In the genomic region with DNA sequence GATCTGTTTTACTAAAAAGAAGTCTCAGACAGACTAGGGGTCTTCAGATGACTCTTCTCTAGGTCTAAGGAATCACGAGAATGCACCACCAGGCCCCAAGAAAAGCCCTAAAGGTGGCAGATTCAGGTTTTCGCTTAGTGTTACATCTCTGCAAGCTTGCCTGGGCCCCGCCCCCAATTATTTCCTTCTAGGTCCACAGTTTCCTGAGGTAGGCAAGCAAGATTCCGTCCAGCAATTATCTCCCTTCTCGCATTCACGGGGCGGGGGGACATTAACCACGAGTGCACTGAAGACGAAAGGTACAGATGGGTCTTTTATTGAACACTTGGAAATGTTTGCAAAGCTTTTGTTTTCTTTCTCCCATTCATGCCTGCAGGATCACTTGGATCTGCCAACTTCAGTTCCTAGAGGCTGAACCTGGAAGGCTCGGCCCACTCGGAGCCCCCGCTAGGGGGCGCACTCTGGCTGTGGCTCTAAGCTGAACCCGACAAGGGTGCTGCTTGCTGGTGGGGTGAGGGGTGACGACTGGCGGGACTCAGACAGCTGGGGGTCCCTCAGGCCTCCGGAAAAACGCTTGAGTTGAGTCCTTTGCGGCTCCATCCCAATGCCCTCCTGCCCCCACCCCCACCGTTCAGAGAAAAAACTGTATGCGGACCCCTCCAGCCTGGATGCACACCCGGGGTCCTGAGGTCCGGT, we compare ENCODE assay signal across 9 mouse cellular contexts. TPM values are rescaled to one million over a fixed set of nuclear protein-coding genes. Genes with fewer than 3 reads are reported as not detected.
DNase-seq lines count a peak whose midpoint lies in the region; ATAC-seq and TF ChIP-seq lines count a peak whose summit lies in the region.
"Had no signal": no experiment of that assay in that cellular context is flagged by ENCODE, and none has a peak within 500 bp of the region (broad histone marks: within the 10 kb centered on the region; RNA-seq: fewer than 3 reads in every experiment).

No protein-coding gene starts in this region.

- H3K27me3 ChIP-seq in MEL (ENCODE audit: control insufficient read depth in 1 of 2, insufficient read depth in 2 of 2, low read length in 2 of 2) = no peaks in the 10 kb centered on the region; a peak in 1 of 4 replicates
- H3K27me3 ChIP-seq in embryonic facial prominence, embryonic 10.5 days (replicated peaks; ENCODE audit: low read depth, poor library complexity, severe bottlenecking) = peaks cover 98% of the 10 kb centered on the region
- peaks cover 60% of the 10 kb centered on the region for H3K27me3 ChIP-seq in hindbrain, embryonic 12.5 days
- H3K27me3 ChIP-seq in limb, embryonic 15.5 days = peaks cover 57% of the 10 kb centered on the region
- H3K27me3 ChIP-seq in midbrain, postnatal 0 days (ENCODE audit: insufficient read depth, low read length) = peaks cover 21% of the 10 kb centered on the region; the same call in 1 of the 2 replicates

- TF ChIP-seq CTCF in MEL (IDR thresholded peaks at IDR 0.05 in 2 of 3, conservative IDR thresholded peaks at IDR 0.05 in 1 of 3; ENCODE audit: control insufficient read depth in 1 of 3, insufficient read depth in 1 of 3, low read depth in 2 of 3, low read length in 3 of 3, poor library complexity in 1 of 3, severe bottlenecking in 1 of 3) = peak; percentile 65 to 89 (median 66)
- TF ChIP-seq CTCF in midbrain, postnatal 0 days (IDR thresholded peaks at IDR 0.05) = peak; percentile 50

- no peaks in the 10 kb centered on the region for H3K9me3 ChIP-seq in MEL (replicated peaks; ENCODE audit: insufficient read depth, low read length)
- no peaks in the 10 kb centered on the region for H3K9me3 ChIP-seq in embryonic facial prominence, embryonic 10.5 days
- H3K9me3 ChIP-seq in hindbrain, embryonic 12.5 days (replicated peaks) = no peaks in the 10 kb centered on the region
- H3K9me3 ChIP-seq in limb, embryonic 15.5 days = no peaks in the 10 kb centered on the region
- no peaks in the 10 kb centered on the region for H3K9me3 ChIP-seq in midbrain, postnatal 0 days (ENCODE audit: low read length)

- TF ChIP-seq RAD21 in MEL (IDR thresholded peaks at IDR 0.05; ENCODE audit: low read depth, low read length) = peak; percentile 61

- H3K4me1 ChIP-seq in MEL (ENCODE audit: control insufficient read depth in 1 of 2, insufficient read depth in 2 of 2, low read length in 2 of 2) = 0 out of 4 replicates have a peak, but pooled peaks cover 0 to 2% of the 10 kb centered on the region in 2 experiments
- H3K4me1 ChIP-seq in embryonic facial prominence, embryonic 10.5 days = no peaks in the 10 kb centered on the region
- H3K4me1 ChIP-seq in hindbrain, embryonic 12.5 days = no peaks in the 10 kb centered on the region
- peaks cover 2% of the 10 kb centered on the region; the same call in 1 of the 2 replicates for H3K4me1 ChIP-seq in limb, embryonic 15.5 days
- no peaks in the 10 kb centered on the region for H3K4me1 ChIP-seq in midbrain, postnatal 0 days (ENCODE audit: insufficient read depth, low read length)

- peak; percentile 65; the same call in 1 of the 2 replicates for ATAC-seq in hindbrain, embryonic 12.5 days (ENCODE audit: low FRiP score)
- no peak for ATAC-seq in limb, embryonic 15.5 days (ENCODE audit: insufficient number of reproducible peaks, low FRiP score, low TSS enrichment, low read depth)
- no peak for ATAC-seq in midbrain, postnatal 0 days (ENCODE audit: low FRiP score)

- DNase-seq in heart, adult 11 months = peak; percentile 82
- no peak for DNase-seq in heart, adult 8-10 months (ENCODE audit: low spot score)
- peak; percentile 60 for DNase-seq in MEL (ENCODE audit: low read depth, low spot score)
- peak; percentile 79 for DNase-seq in embryonic facial prominence, embryonic 10.5 days (ENCODE audit: low spot score)
- DNase-seq in midbrain, postnatal 0 days (ENCODE audit: low spot score) = peak; percentile 28
- peak; percentile 56 for DNase-seq in thymus, postnatal 14 days

- no peak for TF ChIP-seq POLR2A in MEL (IDR thresholded peaks at IDR 0.05; ENCODE audit: control insufficient read depth in 1 of 2, insufficient read depth in 1 of 2, low read depth in 1 of 2, low read length in 2 of 2, poor library complexity in 1 of 2)

- no peaks in the 10 kb centered on the region; a peak in 1 of 4 replicates for H3K36me3 ChIP-seq in MEL (ENCODE audit: control insufficient read depth in 1 of 2, insufficient read depth in 2 of 2, low read length in 2 of 2)
- no peaks in the 10 kb centered on the region for H3K36me3 ChIP-seq in embryonic facial prominence, embryonic 10.5 days (replicated peaks)
- no peaks in the 10 kb centered on the region for H3K36me3 ChIP-seq in hindbrain, embryonic 12.5 days
- no peaks in the 10 kb centered on the region for H3K36me3 ChIP-seq in limb, embryonic 15.5 days
- H3K36me3 ChIP-seq in midbrain, postnatal 0 days (ENCODE audit: insufficient read depth, low read length) = no peaks in the 10 kb centered on the region

- H3K9ac ChIP-seq in MEL (ENCODE audit: control insufficient read depth, low read depth, low read length, poor library complexity, severe bottlenecking) = no peak overlapping the region
- no peak overlapping the region for H3K9ac ChIP-seq in hindbrain, embryonic 12.5 days
- H3K9ac ChIP-seq in limb, embryonic 15.5 days = no peak overlapping the region
- no peak overlapping the region for H3K9ac ChIP-seq in midbrain, postnatal 0 days (replicated peaks; ENCODE audit: low read length, poor library complexity, severe bottlenecking)

- 14% methylated on average over 23 of the region's 23 CpGs for WGBS in embryonic facial prominence, embryonic 10.5 days
- WGBS in hindbrain, embryonic 12.5 days = 15% methylated on average over 23 of the region's 23 CpGs
- 17% methylated on average over 23 of the region's 23 CpGs for WGBS in limb, embryonic 15.5 days
- WGBS in midbrain, postnatal 0 days = 18% methylated on average over 23 of the region's 23 CpGs

- no peaks in the 10 kb centered on the region for H3K79me2 ChIP-seq in MEL (ENCODE audit: control insufficient read depth, insufficient read depth, low read length, poor library complexity)

- no peak overlapping the region for H3K27ac ChIP-seq in MEL (ENCODE audit: control insufficient read depth, low read depth, low read length)
- no peak overlapping the region for H3K27ac ChIP-seq in embryonic facial prominence, embryonic 10.5 days (replicated peaks)
- no peak overlapping the region for H3K27ac ChIP-seq in hindbrain, embryonic 12.5 days
- H3K27ac ChIP-seq in limb, embryonic 15.5 days = no peak overlapping the region
- H3K27ac ChIP-seq in midbrain, postnatal 0 days (ENCODE audit: low read depth, low read length) = no peak overlapping the region

- no peak for TF ChIP-seq EP300 in MEL (IDR thresholded peaks at IDR 0.05; ENCODE audit: low read depth in 1 of 2, low read length in 2 of 2)

- peak overlapping the region; percentile 27 for H3K4me2 ChIP-seq in hindbrain, embryonic 12.5 days (replicated peaks)
- H3K4me2 ChIP-seq in limb, embryonic 15.5 days = peak overlapping the region; percentile 23; the same call in 1 of the 2 replicates
- no peak overlapping the region for H3K4me2 ChIP-seq in midbrain, postnatal 0 days (ENCODE audit: low read depth, low read length, poor library complexity, severe bottlenecking)

- H3K4me3 ChIP-seq in MEL (ENCODE audit: control insufficient read depth in 1 of 2, insufficient read depth in 1 of 2, low read depth in 2 of 2, low read length in 2 of 2) = no peak overlapping the region
- peak overlapping the region; percentile 37 for H3K4me3 ChIP-seq in embryonic facial prominence, embryonic 10.5 days
- H3K4me3 ChIP-seq in hindbrain, embryonic 12.5 days = no peak overlapping the region
- H3K4me3 ChIP-seq in limb, embryonic 15.5 days = peak overlapping the region; percentile 14; the same call in 1 of the 2 replicates
- no peak overlapping the region for H3K4me3 ChIP-seq in midbrain, postnatal 0 days (ENCODE audit: low read depth, low read length)

TF ChIP-seq in MEL, 35 proteins besides CTCF, POLR2A, EP300 and RAD21:
- TF ChIP-seq ZC3H11A (IDR thresholded peaks at IDR 0.05; ENCODE audit: low read depth, low read length) (peak; percentile 33), SMC3 (IDR thresholded peaks at IDR 0.05; ENCODE audit: low read depth, low read length) (peak; percentile 70), ETS1 (IDR thresholded peaks at IDR 0.05; ENCODE audit: low read depth, low read length) (no peak)
TF ChIP-seq in MEL: peak in this region for 2.

RNA-seq across cellular contexts. Expression of gene Arx, which starts 5.1 kb away (rescaled TPM):
- total RNA-seq in heart, adult 8-10 months (2022) = not detected
- total RNA-seq in MEL (2012; rRNA removed) = not detected in 2 replicates
- not detected for polyA plus RNA-seq in MEL (2012; ENCODE audit: insufficient read depth in 1 of 2, insufficient read length in 2 of 2, low read depth in 1 of 2, low replicate concordance in 2 of 2, missing spikeins in 1 of 2)
- polyA plus RNA-seq in embryonic facial prominence, embryonic 10.5 days (2016; fragmentation: Nextera tagmentation; extraction: Ambion mirVana) = 2.0 and 2.1 TPM in 2 replicates
- 4.1 and 5.1 TPM in 2 replicates for polyA plus RNA-seq in hindbrain, embryonic 12.5 days (2016; fragmentation: Nextera tagmentation; extraction: Ambion mirVana)
- 0.40 and 0.56 TPM in 2 replicates for polyA plus RNA-seq in limb, embryonic 15.5 days (2015; fragmentation: Nextera tagmentation; extraction: Ambion mirVana)
- total RNA-seq in midbrain, postnatal 0 days (2014; rRNA removed) = 1.5 and 3.5 TPM in 2 replicates
- 1.8 and 3.7 TPM in 2 replicates for polyA plus RNA-seq in midbrain, postnatal 0 days (2015; fragmentation: Nextera tagmentation; extraction: Ambion mirVana)
- polyA plus RNA-seq: cerebellum, adult 2 months had no signal

Comparison
In these comparisons a context has a peak if more than half of its experiments do, and no peak if none do; other contexts are left out.
1. H3K4me3 ChIP-seq: peak in embryonic facial prominence, embryonic 10.5 days (single experiment) and limb, embryonic 15.5 days (single experiment); none in MEL (0 of 2), hindbrain, embryonic 12.5 days (single experiment) and midbrain, postnatal 0 days (single experiment).